Mouse (Mus musculus) midbrain, embryonic 13.5 days (tissue): ENCODE results near the gene Spib. TPM values are rescaled to one million over a fixed set of nuclear protein-coding genes. Genes with fewer than 3 reads are reported as not detected.

ENCODE experiments used
- ATAC-seq: fragments of 200-750 bp; cut with Nextera tagmentation; 2 replicates; pipeline ENCODE4 v1.8.0; 2017; ENCODE audit warnings: mild to moderate bottlenecking, moderate TSS enrichment, moderate library complexity
- H3K27ac ChIP-seq: fragments of 300-500 bp; sonication (generic); 2 replicates; pipeline ENCODE4 v1.5.1; 2015; ENCODE audit warnings: inconsistent platforms, mild to moderate bottlenecking, moderate library complexity
- H3K27me3 ChIP-seq: fragments of 300-500 bp; sonication (generic); 2 replicates; pipeline ENCODE4 v1.6.1; 2015; ENCODE audit warnings: mild to moderate bottlenecking, inconsistent platforms
- H3K36me3 ChIP-seq: fragments of 300-500 bp; sonication (generic); 2 replicates; pipeline ENCODE4 v1.6.1; 2015; ENCODE audit warnings: mild to moderate bottlenecking, inconsistent platforms
- H3K4me1 ChIP-seq: fragments of 300-500 bp; sonication (generic); replicated peaks from 2 replicates; pipeline ENCODE4 v1.6.1; 2015; ENCODE audit warnings: inconsistent platforms
- H3K4me2 ChIP-seq: fragments of 300-500 bp; sonication (generic); replicated peaks from 2 replicates; pipeline ENCODE4 v1.6.1; 2015; ENCODE audit warnings: moderate library complexity, mild to moderate bottlenecking, inconsistent platforms
- H3K4me3 ChIP-seq: fragments of 300-500 bp; sonication (generic); replicated peaks from 2 replicates; pipeline ENCODE4 v1.5.1; 2015; ENCODE audit warnings: mild to moderate bottlenecking, inconsistent platforms
- H3K9ac ChIP-seq: fragments of 300-500 bp; sonication (generic); replicated peaks from 2 replicates; pipeline ENCODE4 v1.6.1; 2015; ENCODE audit warnings: mild to moderate bottlenecking, inconsistent platforms
- H3K9me3 ChIP-seq: fragments of 300-500 bp; sonication (generic); 2 replicates; pipeline ENCODE4 v1.6.1; 2016; ENCODE audit warnings: mild to moderate bottlenecking, inconsistent platforms
- WGBS: fragments of 180-500 bp; shearing (Covaris S2); methylation state at CpG from one replicate; pipeline ENCODE4 v1.1.7; 2015; 5-methylcytosine and 5-hydroxymethylcytosine counted together
- polyA plus RNA-seq: library from polyadenylated mRNA; unstranded; fragments of >200 nt; fragmentation: Nextera tagmentation; extraction: Ambion mirVana; gene quantifications from 2 replicates; pipeline ENCODE4 v1.2.1, GENCODE M21; 2015

Gene Spib
- polyA plus RNA-seq, 1 experiment from 2014 or later = not detected

DNA sequence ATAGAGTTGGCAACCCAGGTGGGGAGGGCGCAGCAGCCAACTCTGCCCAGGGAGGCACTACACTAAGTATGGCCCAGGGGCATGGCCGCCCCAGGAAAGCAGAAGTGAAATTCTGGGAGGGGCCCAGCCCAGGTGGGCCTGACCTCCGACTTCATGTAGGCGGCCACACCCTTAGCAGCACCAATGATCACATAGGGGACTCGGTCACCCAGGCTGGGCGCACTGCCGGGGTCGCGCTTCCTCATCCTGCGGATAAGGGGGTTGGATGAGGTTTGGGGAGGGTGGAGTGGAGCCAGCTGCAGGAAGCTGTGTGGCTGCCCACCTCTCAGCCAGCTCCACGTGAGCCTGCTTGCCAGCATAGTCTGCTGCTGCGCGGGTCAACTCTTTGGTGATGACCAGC, 2.4 kb upstream of the Spib start:
- no peak overlapping the region for H3K27ac ChIP-seq
- no peak overlapping the region for H3K9ac ChIP-seq
- no peak overlapping the region for H3K4me2 ChIP-seq
- H3K9me3 ChIP-seq = no peaks in the 10 kb centered on the region
- no peaks in the 10 kb centered on the region for H3K4me1 ChIP-seq
- no peak overlapping the region for H3K4me3 ChIP-seq
- peaks cover 5% of the 10 kb centered on the region for H3K27me3 ChIP-seq
- H3K36me3 ChIP-seq = peaks cover 67% of the 10 kb centered on the region
- WGBS = 94% methylated on average over 13 of the region's 13 CpGs
- no peak for ATAC-seq

- Histone ChIP-seq H3K4me2 (no peak overlapping the region), H3K9ac (no peak overlapping the region), H3K4me1 (no peaks in the 10 kb centered on the region), H3K27ac (no peak overlapping the region), H3K36me3 (peaks cover 62% of the 10 kb centered on the region), H3K4me3 (no peak overlapping the region), H3K27me3 (peaks cover 11% of the 10 kb centered on the region), H3K9me3 (no peaks in the 10 kb centered on the region)
- no peak for ATAC-seq
- 80% methylated on average over 12 of the region's 12 CpGs for WGBS
Observed at GRCm38 (mm10) chr7:44533746-44534045, 1.8 kb upstream of the Spib start.

DNA sequence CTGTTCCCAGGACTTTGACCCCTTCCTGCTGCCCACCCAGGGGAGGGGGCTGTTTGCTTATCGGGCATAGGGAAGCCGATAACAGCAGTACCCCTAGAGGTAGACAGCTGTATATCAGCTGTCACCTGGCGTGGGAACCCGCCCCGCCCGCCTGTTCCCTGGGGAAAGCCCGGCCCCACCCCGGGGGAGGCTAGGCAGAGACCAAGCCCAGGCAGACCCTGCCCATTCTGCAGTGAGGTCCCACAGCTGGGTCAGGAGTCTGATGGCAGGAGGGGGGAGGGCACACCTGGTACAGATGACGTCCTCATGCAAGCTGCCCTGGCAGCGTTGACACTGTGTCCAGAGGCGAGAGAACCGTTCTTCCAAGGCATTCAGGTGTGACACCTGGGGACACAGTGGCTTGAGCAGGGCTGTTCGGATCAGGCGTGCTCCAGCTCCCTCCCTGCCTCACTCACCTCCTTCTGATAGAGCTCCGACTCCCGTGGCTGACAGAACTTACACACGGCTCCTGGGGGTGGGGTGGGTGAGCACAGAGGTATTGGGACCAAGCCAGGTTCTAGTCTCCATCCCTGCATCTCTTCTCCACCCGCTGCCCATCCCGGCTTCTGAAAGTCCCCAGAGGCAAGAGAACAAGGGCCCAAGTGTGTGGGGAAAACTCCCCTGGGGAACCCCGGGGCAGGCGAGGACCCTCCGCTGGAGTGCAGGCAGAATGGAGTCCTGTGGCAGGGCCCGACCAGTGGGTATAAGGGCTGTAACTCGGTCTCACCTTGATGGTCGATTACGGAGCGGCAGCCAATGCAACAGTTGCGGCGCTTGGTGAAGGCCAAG, 1.3 kb upstream of the Spib start:
- Histone ChIP-seq H3K4me2 (no peak overlapping the region), H3K27ac (no peak overlapping the region), H3K27me3 (peaks cover 16% of the 10 kb centered on the region), H3K9me3 (no peaks in the 10 kb centered on the region), H3K36me3 (peaks cover 56% of the 10 kb centered on the region), H3K4me3 (no peak overlapping the region), H3K9ac (no peak overlapping the region), H3K4me1 (peaks cover under 1% of the 10 kb centered on the region; the same call in 1 of the 2 replicates)
- no peak for ATAC-seq
- WGBS = 89% methylated on average over 29 of the region's 29 CpGs

GRCm38 (mm10) chr7:44531207-44531606, 664 bp downstream of the Spib start:
- H3K27ac ChIP-seq = no peak overlapping the region
- H3K9ac ChIP-seq = no peak overlapping the region
- peaks cover 38% of the 10 kb centered on the region for H3K36me3 ChIP-seq
- no peak overlapping the region for H3K4me3 ChIP-seq
- WGBS = 66% methylated on average over 5 of the region's 5 CpGs
- H3K4me1 ChIP-seq = peaks cover 6% of the 10 kb centered on the region
- no peak overlapping the region for H3K4me2 ChIP-seq
- no peaks in the 10 kb centered on the region for H3K9me3 ChIP-seq
- H3K27me3 ChIP-seq = peaks cover 30% of the 10 kb centered on the region
- no peak for ATAC-seq

GRCm38 (mm10) chr7:44530507-44530906, 1.4 kb downstream of the Spib start:
- no peak for ATAC-seq
- Histone ChIP-seq H3K27me3 (peaks cover 37% of the 10 kb centered on the region), H3K4me2 (no peak overlapping the region), H3K4me3 (no peak overlapping the region), H3K9me3 (no peaks in the 10 kb centered on the region), H3K36me3 (peaks cover 32% of the 10 kb centered on the region), H3K4me1 (peaks cover 6% of the 10 kb centered on the region), H3K27ac (no peak overlapping the region), H3K9ac (no peak overlapping the region)
- 77% methylated on average over 3 of the region's 3 CpGs for WGBS

DNA sequence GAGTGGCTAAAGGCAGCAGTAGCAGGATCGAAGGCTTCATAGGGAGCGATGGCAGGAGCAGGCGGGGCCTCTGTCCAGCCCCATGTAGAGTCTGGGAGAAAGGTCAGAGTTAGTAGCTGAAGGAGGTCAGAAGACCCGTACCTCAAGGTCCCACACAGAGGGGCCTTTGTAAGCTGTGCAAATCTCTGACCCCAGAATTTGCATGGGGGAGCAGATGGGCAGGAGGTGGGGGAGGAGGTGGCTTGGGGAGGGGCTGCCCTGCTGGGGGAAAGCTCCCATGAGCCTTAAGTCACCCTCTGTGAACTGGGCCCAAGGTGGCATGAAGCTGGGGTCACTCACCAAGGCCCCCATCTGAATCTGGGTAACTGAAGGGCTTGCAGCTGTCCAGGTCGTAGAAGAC, 2.4 kb downstream of the Spib start:
- peaks cover 8% of the 10 kb centered on the region for H3K4me1 ChIP-seq
- no peak overlapping the region for H3K9ac ChIP-seq
- H3K27me3 ChIP-seq = peaks cover 47% of the 10 kb centered on the region
- no peak for ATAC-seq
- H3K27ac ChIP-seq = no peak overlapping the region
- H3K4me3 ChIP-seq = no peak overlapping the region
- 71% methylated on average over 5 of the region's 5 CpGs for WGBS
- H3K4me2 ChIP-seq = no peak overlapping the region
- no peaks in the 10 kb centered on the region for H3K9me3 ChIP-seq
- H3K36me3 ChIP-seq = peaks cover 24% of the 10 kb centered on the region

DNA sequence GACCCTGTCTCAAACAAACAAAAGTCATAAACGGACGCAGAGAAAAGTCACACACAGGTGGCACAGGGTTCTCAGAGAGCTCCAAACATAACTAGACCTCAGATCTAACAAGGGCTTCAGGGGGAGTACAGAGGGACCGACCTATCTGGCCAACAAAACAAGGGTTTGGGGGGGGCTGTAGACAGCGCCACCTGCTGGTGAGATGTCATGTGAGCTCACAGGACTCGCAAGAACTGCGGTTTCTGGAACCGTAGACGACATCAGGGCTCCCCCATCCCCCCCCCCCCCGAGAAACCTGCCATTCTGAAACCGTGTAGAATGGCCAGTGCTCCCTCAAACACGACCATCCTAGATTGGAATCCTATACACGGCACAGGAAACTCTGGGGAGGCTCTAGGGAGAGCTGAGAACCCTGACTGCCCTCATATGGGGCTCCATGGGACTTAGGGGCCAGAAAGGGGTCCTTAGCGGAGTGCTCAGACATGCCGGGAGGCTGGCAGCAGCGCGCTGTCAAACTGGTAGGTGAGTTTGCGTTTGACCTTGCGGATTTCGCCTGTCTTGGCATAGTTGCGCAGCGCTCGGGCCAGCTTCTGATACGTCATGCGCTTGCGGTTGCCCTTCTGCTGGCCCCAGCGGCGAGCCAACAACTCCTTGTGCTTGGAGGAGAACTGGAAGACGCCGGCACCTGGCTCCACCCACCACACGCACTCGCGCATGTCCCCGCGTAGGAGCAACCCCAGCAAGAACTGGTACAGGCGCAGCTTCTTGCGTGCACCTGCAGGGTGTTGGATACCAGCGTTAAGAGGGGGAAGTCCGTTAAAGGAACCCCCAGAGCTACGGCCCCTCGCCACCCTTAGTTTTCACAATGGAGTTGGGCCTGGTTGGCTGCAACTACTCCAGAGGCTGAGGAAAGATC, 4.1 kb downstream of the Spib start:
- Histone ChIP-seq H3K4me1 (peaks cover 9% of the 10 kb centered on the region), H3K27me3 (peaks cover 64% of the 10 kb centered on the region), H3K36me3 (0 out of 2 replicates have a peak, but pooled peaks cover 6% of the 10 kb centered on the region), H3K9ac (peak overlapping the region; percentile 45), H3K4me2 (peak overlapping the region; percentile 64), H3K9me3 (no peaks in the 10 kb centered on the region), H3K27ac (no peak overlapping the region), H3K4me3 (peak overlapping the region; percentile 36)
- WGBS = 4% methylated on average over 40 of the region's 40 CpGs
- ATAC-seq = 0 out of 2 replicates have a peak, but pooled peaks have one; percentile 35

- ATAC-seq = no peak
- Histone ChIP-seq H3K4me2 (no peak overlapping the region), H3K27ac (no peak overlapping the region), H3K36me3 (no peaks in the 10 kb centered on the region), H3K9ac (no peak overlapping the region), H3K9me3 (no peaks in the 10 kb centered on the region), H3K4me3 (no peak overlapping the region), H3K4me1 (peaks cover 10% of the 10 kb centered on the region), H3K27me3 (peaks cover 76% of the 10 kb centered on the region)
- 88% methylated on average over 14 of the region's 14 CpGs for WGBS
Observed at GRCm38 (mm10) chr7:44526414-44527154, 5.3 kb downstream of the Spib start.

- no peak for ATAC-seq
- WGBS = 15% methylated on average over 22 of the region's 22 CpGs
- H3K27me3 ChIP-seq = peaks cover 81% of the 10 kb centered on the region
- H3K4me3 ChIP-seq = no peak overlapping the region
- no peak overlapping the region for H3K4me2 ChIP-seq
- peak overlapping the region; percentile 32; the same call in 1 of the 2 replicates for H3K9ac ChIP-seq
- H3K4me1 ChIP-seq = peaks cover 12% of the 10 kb centered on the region
- no peaks in the 10 kb centered on the region for H3K9me3 ChIP-seq
- H3K36me3 ChIP-seq = no peaks in the 10 kb centered on the region
- H3K27ac ChIP-seq = no peak overlapping the region
Observed at GRCm38 (mm10) chr7:44525126-44525832, 6.6 kb downstream of the Spib start.

- no peak for ATAC-seq
- no peaks in the 10 kb centered on the region for H3K9me3 ChIP-seq
- no peak within 1 kb of the TSS for H3K4me3 ChIP-seq
- no peak within 1 kb of the TSS for H3K4me2 ChIP-seq
- no peak within 1 kb of the TSS for H3K27ac ChIP-seq
- H3K27me3 ChIP-seq = peaks cover 78% of the 10 kb centered on the region
- no peaks in the 10 kb centered on the region for H3K36me3 ChIP-seq
- H3K4me1 ChIP-seq = peaks cover 12% of the 10 kb centered on the region
- peak within 1 kb of the TSS; percentile 32; the same call in 1 of the 2 replicates for H3K9ac ChIP-seq
- 39% methylated on average over 12 of the region's 12 CpGs for WGBS
Observed at GRCm38 (mm10) chr7:44524502-44524901, 7.4 kb downstream of the Spib start, which contains the start of gene Mybpc2. Mybpc2 (minus strand) TSS chr7:44524656.

DNA sequence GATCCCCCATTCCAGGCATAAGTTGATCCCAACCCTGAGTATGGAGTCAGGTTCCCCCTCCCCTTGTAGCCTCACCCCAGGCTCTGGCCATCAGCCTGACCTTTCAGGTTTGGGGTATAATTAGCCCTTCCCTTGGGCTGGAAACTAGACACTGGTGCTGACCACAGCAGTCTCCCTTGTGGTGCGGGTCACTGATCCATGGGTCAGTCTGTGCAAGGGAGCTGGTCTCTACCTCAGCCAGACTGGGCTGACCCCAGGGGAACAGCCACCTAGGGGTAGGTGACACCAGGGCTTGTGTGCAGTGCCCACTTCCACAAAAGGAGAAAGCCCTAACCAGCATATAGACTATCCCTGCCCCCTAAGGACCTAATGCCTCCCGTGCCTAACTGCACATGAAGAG, 8.8 kb downstream of the Spib start:
- H3K27me3 ChIP-seq = peaks cover 64% of the 10 kb centered on the region
- 74% methylated on average over 2 of the region's 2 CpGs for WGBS
- H3K9me3 ChIP-seq = no peaks in the 10 kb centered on the region

More for the DNA sequence above, 8.8 kb downstream of the Spib start:
- Histone ChIP-seq H3K9ac (no peak overlapping the region), H3K27ac (no peak overlapping the region), H3K4me3 (no peak overlapping the region), H3K36me3 (no peaks in the 10 kb centered on the region), H3K4me1 (peaks cover 11% of the 10 kb centered on the region), H3K4me2 (no peak overlapping the region)
- ATAC-seq = no peak
